Comparison of ENCODE assay signal across 21 mouse cellular contexts in genomic region chr6:120264151-120264550, GRCm38 (mm10). TPM values are rescaled to one million over a fixed set of nuclear protein-coding genes. Genes with fewer than 3 reads are reported as not detected.
A peak's percentile ranks its signal among the peaks of the same experiment; 100 is the strongest.
DNase-seq lines count a peak whose midpoint lies in the region; ATAC-seq and TF ChIP-seq lines count a peak whose summit lies in the region.
"Had no signal": no experiment of that assay in that cellular context is flagged by ENCODE, and none has a peak within 500 bp of the region (broad histone marks: within the 10 kb centered on the region; RNA-seq: fewer than 3 reads in every experiment).

No protein-coding gene starts in this region.

- peak; percentile 39 for DNase-seq in embryo, embryonic 10 days (ENCODE audit: low spot score)
- DNase-seq in embryo, embryonic 9.5 days (ENCODE audit: extremely low spot score), result no peak
- peak; percentile 69 for DNase-seq in kidney, postnatal 0 days (ENCODE audit: low spot score)
- no peak for DNase-seq in kidney, adult 9 months
- peak; percentile 10 for DNase-seq in 416B (ENCODE audit: low read depth)
- no peak for DNase-seq in cerebellum, adult 11-12 months
- DNase-seq in adrenal gland, adult 18-20 months (ENCODE audit: low spot score in 2 of 2), result no peak
- DNase-seq: cerebellum, adult 18-20 months; gastrocnemius, postnatal 14 days; layer of hippocampus, adult 9-11 months; lung, adult 18-20 months; right cerebral cortex, postnatal 14 days had no signal

- H3K9ac ChIP-seq in kidney, postnatal 0 days (ENCODE audit: low read depth, low read length), result no peak overlapping the region
- no peak overlapping the region for H3K9ac ChIP-seq in intestine, embryonic 15.5 days
- H3K9ac ChIP-seq: heart, embryonic 13.5 days; midbrain, embryonic 15.5 days had no signal

- no peaks in the 10 kb centered on the region for H3K36me3 ChIP-seq in kidney, postnatal 0 days (ENCODE audit: insufficient read depth, low read length)
- H3K36me3 ChIP-seq in intestine, embryonic 15.5 days, result no peaks in the 10 kb centered on the region
- H3K36me3 ChIP-seq: heart, embryonic 13.5 days; midbrain, embryonic 15.5 days had no signal

- no peaks in the 10 kb centered on the region for H3K4me1 ChIP-seq in kidney, postnatal 0 days (replicated peaks; ENCODE audit: insufficient read depth, low read length)
- H3K4me1 ChIP-seq in intestine, embryonic 15.5 days (replicated peaks), result 0 out of 2 replicates have a peak, but pooled peaks cover 3% of the 10 kb centered on the region
- H3K4me1 ChIP-seq: midbrain, embryonic 15.5 days had no signal

- TF ChIP-seq CTCF in kidney, postnatal 0 days (IDR thresholded peaks at IDR 0.05; ENCODE audit: low read depth), result no peak

- WGBS in kidney, postnatal 0 days, result 18% methylated on average over 6 of the region's 6 CpGs
- 24% methylated on average over 6 of the region's 6 CpGs for WGBS in intestine, embryonic 15.5 days

- H3K9me3 ChIP-seq in kidney, postnatal 0 days (replicated peaks; ENCODE audit: low read length), result no peaks in the 10 kb centered on the region
- H3K9me3 ChIP-seq in intestine, embryonic 15.5 days, result no peaks in the 10 kb centered on the region
- H3K9me3 ChIP-seq: heart, embryonic 13.5 days; midbrain, embryonic 15.5 days had no signal

- no peak overlapping the region for H3K4me3 ChIP-seq in kidney, postnatal 0 days (replicated peaks; ENCODE audit: low read depth, low read length)
- H3K4me3 ChIP-seq in intestine, embryonic 15.5 days (replicated peaks), result no peak overlapping the region
- H3K4me3 ChIP-seq: erythroblast, embryonic 14.5 days; heart, embryonic 13.5 days; midbrain, embryonic 15.5 days had no signal

- no peak overlapping the region for H3K4me2 ChIP-seq in kidney, postnatal 0 days (ENCODE audit: low read length)
- H3K4me2 ChIP-seq in intestine, embryonic 15.5 days (replicated peaks), result no peak overlapping the region
- H3K4me2 ChIP-seq: heart, embryonic 13.5 days; midbrain, embryonic 15.5 days had no signal

- H3K27me3 ChIP-seq in kidney, postnatal 0 days (ENCODE audit: insufficient read depth, low read length), result no peaks in the 10 kb centered on the region
- H3K27me3 ChIP-seq in intestine, embryonic 15.5 days (replicated peaks), result no peaks in the 10 kb centered on the region
- H3K27me3 ChIP-seq: midbrain, embryonic 15.5 days had no signal

- no peak for ATAC-seq in kidney, postnatal 0 days (replicated peaks; ENCODE audit: low FRiP score, low read depth)
- ATAC-seq in intestine, embryonic 15.5 days, result peak; percentile 90
- ATAC-seq: inflammation-experienced regulatory T-cells, adult 6 months; midbrain, embryonic 15.5 days had no signal

- H3K27ac ChIP-seq in kidney, postnatal 0 days, result peak overlapping the region; percentile 81
- no peak overlapping the region for H3K27ac ChIP-seq in intestine, embryonic 15.5 days
- H3K27ac ChIP-seq: heart, embryonic 13.5 days; midbrain, embryonic 15.5 days had no signal

RNA-seq across cellular contexts. Expression of gene D330020A13Rik, which starts 30.0 kb away (rescaled TPM):
- 0.32 and 1.1 TPM in 2 replicates for polyA plus RNA-seq in kidney, postnatal 0 days (2015; fragmentation: Nextera tagmentation; extraction: Ambion mirVana)
- polyA plus RNA-seq in intestine, embryonic 15.5 days (2015; fragmentation: Nextera tagmentation; extraction: Ambion mirVana), result 0.40 TPM in 2 replicates
- under 1 TPM in 1 of 2 experiments, not detected in 1; 0.40 TPM for total RNA-seq in adrenal gland, adult 18-20 months (2021)
- total RNA-seq: common myeloid progenitor, adult 5-6 weeks; left cerebral cortex, postnatal 10 days; megakaryocyte progenitor cell, adult 5-6 weeks had no signal
- polyA plus RNA-seq: erythroblast, embryonic 14.5 days; heart, embryonic 13.5 days; inflammation-experienced regulatory T-cells, adult 6 months; midbrain, embryonic 15.5 days had no signal

RNA-seq across cellular contexts. Expression of gene B4galnt3, which starts 30.2 kb away (rescaled TPM):
- polyA plus RNA-seq in kidney, postnatal 0 days (2015; fragmentation: Nextera tagmentation; extraction: Ambion mirVana), result 2.1 and 2.5 TPM in 2 replicates
- polyA plus RNA-seq in intestine, embryonic 15.5 days (2015; fragmentation: Nextera tagmentation; extraction: Ambion mirVana), result 1.4 and 1.6 TPM in 2 replicates
- 1 to 10 TPM; 5.6 to 6.6 TPM for total RNA-seq in adrenal gland, adult 18-20 months (2021)
- total RNA-seq: common myeloid progenitor, adult 5-6 weeks had no signal
- polyA plus RNA-seq: hindbrain, embryonic 11.5 days had no signal

Comparison
In these comparisons a context has a peak if more than half of its experiments do, and no peak if none do; other contexts are left out.
1. DNase-seq: peak in embryo, embryonic 10 days (single experiment), kidney, postnatal 0 days (single experiment) and 416B (single experiment); none in embryo, embryonic 9.5 days (single experiment), kidney, adult 9 months (single experiment), cerebellum, adult 11-12 months (single experiment) and adrenal gland, adult 18-20 months (0 of 2).